Comparison of ENCODE assay signal across 24 mouse cellular contexts in genomic region chr6:121440696-121441220, GRCm38 (mm10). TPM values are rescaled to one million over a fixed set of nuclear protein-coding genes. Genes with fewer than 3 reads are reported as not detected.
DNase-seq lines count a peak whose midpoint lies in the region; ATAC-seq and TF ChIP-seq lines count a peak whose summit lies in the region.
"Had no signal": no experiment of that assay in that cellular context is flagged by ENCODE, and none has a peak within 500 bp of the region (broad histone marks: within the 10 kb centered on the region; RNA-seq: fewer than 3 reads in every experiment).

No protein-coding gene starts in this region.

- no peak for ATAC-seq in hindbrain, embryonic 11.5 days (ENCODE audit: low FRiP score)
- no peak for ATAC-seq in hindbrain, embryonic 12.5 days (ENCODE audit: low FRiP score)
- no peak for ATAC-seq in neural tube, embryonic 13.5 days (ENCODE audit: low read depth)
- ATAC-seq in midbrain, postnatal 0 days (ENCODE audit: low FRiP score), result no peak
- no peak for ATAC-seq in liver, postnatal 0 days

- H3K4me3 ChIP-seq in hindbrain, embryonic 11.5 days (ENCODE audit: low read depth, low read length), result no peak overlapping the region
- no peak overlapping the region for H3K4me3 ChIP-seq in hindbrain, embryonic 12.5 days
- no peak overlapping the region for H3K4me3 ChIP-seq in neural tube, embryonic 13.5 days
- H3K4me3 ChIP-seq in midbrain, postnatal 0 days (ENCODE audit: low read depth, low read length), result no peak overlapping the region
- H3K4me3 ChIP-seq in liver, postnatal 0 days (ENCODE audit: low read depth, low read length), result no peak overlapping the region
- H3K4me3 ChIP-seq: heart, embryonic 15.5 days; myocyte had no signal

- H3K36me3 ChIP-seq in hindbrain, embryonic 11.5 days (ENCODE audit: control insufficient read depth, insufficient read depth, low read length), result no peaks in the 10 kb centered on the region
- no peaks in the 10 kb centered on the region for H3K36me3 ChIP-seq in hindbrain, embryonic 12.5 days
- H3K36me3 ChIP-seq in neural tube, embryonic 13.5 days, result peaks cover 27% of the 10 kb centered on the region
- H3K36me3 ChIP-seq in midbrain, postnatal 0 days (ENCODE audit: insufficient read depth, low read length), result no peaks in the 10 kb centered on the region
- H3K36me3 ChIP-seq in liver, postnatal 0 days (replicated peaks; ENCODE audit: insufficient read depth, low read length), result no peaks in the 10 kb centered on the region
- H3K36me3 ChIP-seq: heart, embryonic 15.5 days had no signal

- peak; percentile 3 for DNase-seq in hindbrain, embryonic 11.5 days (ENCODE audit: low spot score)
- no peak for DNase-seq in neural tube, embryonic 10.5 days (ENCODE audit: extremely low spot score, low spot score)
- DNase-seq in midbrain, postnatal 0 days (ENCODE audit: low spot score), result peak; percentile 21
- DNase-seq in layer of hippocampus, postnatal 10 days (ENCODE audit: low spot score in 2 of 2), result no peak
- DNase-seq in liver, postnatal 0 days, result no peak
- DNase-seq: adrenal gland, postnatal 25 days; cerebellum, adult 18-20 months; cerebellum, postnatal 25 days; embryo, embryonic 11 days; gastrocnemius, postnatal 36 days; kidney, adult 18-20 months; left cerebral cortex, postnatal 4 days; lung, adult 18-20 months; lung, postnatal 14 days had no signal

- TF ChIP-seq CTCF in midbrain, postnatal 0 days (IDR thresholded peaks at IDR 0.05), result no peak
- TF ChIP-seq CTCF in liver, postnatal 0 days (IDR thresholded peaks at IDR 0.05; ENCODE audit: low read depth), result no peak

- H3K27me3 ChIP-seq in hindbrain, embryonic 11.5 days (ENCODE audit: control insufficient read depth, insufficient read depth, low read length), result no peaks in the 10 kb centered on the region
- no peaks in the 10 kb centered on the region; the same call in 1 of the 2 replicates for H3K27me3 ChIP-seq in hindbrain, embryonic 12.5 days
- H3K27me3 ChIP-seq in neural tube, embryonic 13.5 days, result no peaks in the 10 kb centered on the region
- H3K27me3 ChIP-seq in midbrain, postnatal 0 days (ENCODE audit: insufficient read depth, low read length), result no peaks in the 10 kb centered on the region
- no peaks in the 10 kb centered on the region for H3K27me3 ChIP-seq in liver, postnatal 0 days (ENCODE audit: insufficient read depth, low read length)

- 29% methylated on average over 5 of the region's 5 CpGs for WGBS in hindbrain, embryonic 11.5 days
- WGBS in hindbrain, embryonic 12.5 days, result 11% methylated on average over 5 of the region's 5 CpGs
- WGBS in neural tube, embryonic 13.5 days, result 12% methylated on average over 5 of the region's 5 CpGs
- WGBS in midbrain, postnatal 0 days, result 17% methylated on average over 5 of the region's 5 CpGs
- 16% methylated on average over 5 of the region's 5 CpGs for WGBS in liver, postnatal 0 days (ENCODE audit: insufficient replicate concordance)

- no peaks in the 10 kb centered on the region for H3K4me1 ChIP-seq in hindbrain, embryonic 11.5 days (replicated peaks; ENCODE audit: control insufficient read depth, insufficient read depth, low read length)
- peaks cover 5% of the 10 kb centered on the region for H3K4me1 ChIP-seq in hindbrain, embryonic 12.5 days
- peaks cover 9% of the 10 kb centered on the region; the same call in 1 of the 2 replicates for H3K4me1 ChIP-seq in neural tube, embryonic 13.5 days (replicated peaks)
- no peaks in the 10 kb centered on the region for H3K4me1 ChIP-seq in midbrain, postnatal 0 days (ENCODE audit: insufficient read depth, low read length)
- H3K4me1 ChIP-seq in liver, postnatal 0 days (ENCODE audit: insufficient read depth), result no peaks in the 10 kb centered on the region
- H3K4me1 ChIP-seq: heart, embryonic 15.5 days had no signal

- no peak overlapping the region for H3K9ac ChIP-seq in hindbrain, embryonic 11.5 days (ENCODE audit: low read depth, low read length)
- no peak overlapping the region for H3K9ac ChIP-seq in hindbrain, embryonic 12.5 days
- H3K9ac ChIP-seq in neural tube, embryonic 13.5 days, result no peak overlapping the region
- H3K9ac ChIP-seq in midbrain, postnatal 0 days (replicated peaks; ENCODE audit: low read length, poor library complexity, severe bottlenecking), result no peak overlapping the region
- no peak overlapping the region for H3K9ac ChIP-seq in liver, postnatal 0 days (replicated peaks)
- H3K9ac ChIP-seq: heart, embryonic 15.5 days had no signal

- no peak overlapping the region for H3K4me2 ChIP-seq in hindbrain, embryonic 11.5 days (replicated peaks; ENCODE audit: low read depth, low read length)
- H3K4me2 ChIP-seq in hindbrain, embryonic 12.5 days (replicated peaks), result no peak overlapping the region
- no peak overlapping the region for H3K4me2 ChIP-seq in neural tube, embryonic 13.5 days
- H3K4me2 ChIP-seq in midbrain, postnatal 0 days (ENCODE audit: low read depth, low read length, poor library complexity, severe bottlenecking), result no peak overlapping the region
- no peak overlapping the region for H3K4me2 ChIP-seq in liver, postnatal 0 days (ENCODE audit: low read depth, low read length)
- H3K4me2 ChIP-seq: heart, embryonic 15.5 days had no signal

- no peaks in the 10 kb centered on the region for H3K9me3 ChIP-seq in hindbrain, embryonic 11.5 days (ENCODE audit: control insufficient read depth, low read length)
- H3K9me3 ChIP-seq in hindbrain, embryonic 12.5 days (replicated peaks), result no peaks in the 10 kb centered on the region
- H3K9me3 ChIP-seq in neural tube, embryonic 13.5 days, result no peaks in the 10 kb centered on the region
- no peaks in the 10 kb centered on the region for H3K9me3 ChIP-seq in midbrain, postnatal 0 days (ENCODE audit: low read length)
- no peaks in the 10 kb centered on the region for H3K9me3 ChIP-seq in liver, postnatal 0 days (ENCODE audit: low read length)
- H3K9me3 ChIP-seq: heart, embryonic 15.5 days had no signal

- H3K27ac ChIP-seq in hindbrain, embryonic 11.5 days (ENCODE audit: low read depth, low read length), result no peak overlapping the region
- no peak overlapping the region for H3K27ac ChIP-seq in hindbrain, embryonic 12.5 days
- peak overlapping the region; percentile 24; the same call in 1 of the 2 replicates for H3K27ac ChIP-seq in neural tube, embryonic 13.5 days (replicated peaks)
- H3K27ac ChIP-seq in midbrain, postnatal 0 days (ENCODE audit: low read depth, low read length), result no peak overlapping the region
- H3K27ac ChIP-seq in liver, postnatal 0 days (ENCODE audit: low read depth), result no peak overlapping the region
- H3K27ac ChIP-seq: heart, embryonic 15.5 days; kidney, postnatal 0 days; stomach, postnatal 0 days had no signal

- no peak for TF ChIP-seq EP300 in liver, postnatal 0 days (IDR thresholded peaks at IDR 0.05; ENCODE audit: low read depth)

RNA-seq across cellular contexts. Expression of gene Iqsec3, which starts 32.7 kb away (rescaled TPM):
- 1.8 and 2.5 TPM in 2 replicates for polyA plus RNA-seq in hindbrain, embryonic 11.5 days (2014; fragmentation: Nextera tagmentation; extraction: Ambion mirVana)
- polyA plus RNA-seq in hindbrain, embryonic 12.5 days (2016; fragmentation: Nextera tagmentation; extraction: Ambion mirVana), result 6.0 and 6.6 TPM in 2 replicates
- polyA plus RNA-seq in neural tube, embryonic 13.5 days (2015; fragmentation: Nextera tagmentation; extraction: Ambion mirVana), result 13.6 and 14.0 TPM in 2 replicates
- total RNA-seq in midbrain, postnatal 0 days (2014; rRNA removed), result 48.6 and 50.3 TPM in 2 replicates
- polyA plus RNA-seq in midbrain, postnatal 0 days (2015; fragmentation: Nextera tagmentation; extraction: Ambion mirVana), result 9.5 and 10.7 TPM in 2 replicates
- total RNA-seq in layer of hippocampus, postnatal 10 days (2021), result 10 to 100 TPM; 81.2 to 83.8 TPM
- not detected in 2 replicates for polyA plus RNA-seq in liver, postnatal 0 days (2015; fragmentation: Nextera tagmentation; extraction: Ambion mirVana)
- total RNA-seq: CH12.LX; hematopoietic stem cell, adult 5-6 weeks; liver, adult 2 months; megakaryocyte-erythroid progenitor cell, adult 5-6 weeks had no signal
- polyA plus RNA-seq: heart, embryonic 15.5 days; liver, adult 2 months had no signal

Comparison
In these comparisons a context has a peak if more than half of its experiments do, and no peak if none do; other contexts are left out.
1. DNase-seq: peak in hindbrain, embryonic 11.5 days (single experiment) and midbrain, postnatal 0 days (single experiment); none in neural tube, embryonic 10.5 days (single experiment), layer of hippocampus, postnatal 10 days (0 of 2) and liver, postnatal 0 days (single experiment).